Mouse (Mus musculus) right cerebral cortex, postnatal 36 days (tissue): ENCODE measurements at regions not wholly inside any gene's neighbourhood (a gene's known extent, or its start where the extent isn't known, plus 50 kb on each side); places are given as distances from the start of the nearest gene placed in this dataset.

Experiments used
- DNase-seq, 2 experiments: peaks; one replicate each; pipeline ENCODE4 v3.0.0; 2022; ENCODE audit warnings: low spot score in 2 of 2, mixed read lengths in 1 of 2

DNA sequence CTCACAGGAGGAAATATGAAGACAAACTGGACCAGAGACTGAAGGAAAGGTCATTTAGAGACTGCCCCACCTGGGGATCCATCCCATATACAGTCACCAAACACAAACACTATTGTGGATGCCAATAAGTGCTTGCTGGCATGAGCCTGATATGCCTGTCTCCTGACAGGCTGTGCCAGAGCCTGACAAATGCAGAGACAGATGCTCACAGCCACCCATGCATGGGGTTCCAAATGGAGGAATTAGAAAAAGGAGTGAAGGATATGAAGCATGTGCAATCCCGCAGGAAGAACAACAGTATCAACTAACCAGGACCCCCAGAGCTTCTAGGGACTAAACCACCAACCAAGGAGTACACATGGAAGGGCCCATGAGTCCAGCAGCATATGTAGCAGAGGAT is 505.9 kb downstream of the Gm6685 start:
- DNase-seq = no peak

DNA sequence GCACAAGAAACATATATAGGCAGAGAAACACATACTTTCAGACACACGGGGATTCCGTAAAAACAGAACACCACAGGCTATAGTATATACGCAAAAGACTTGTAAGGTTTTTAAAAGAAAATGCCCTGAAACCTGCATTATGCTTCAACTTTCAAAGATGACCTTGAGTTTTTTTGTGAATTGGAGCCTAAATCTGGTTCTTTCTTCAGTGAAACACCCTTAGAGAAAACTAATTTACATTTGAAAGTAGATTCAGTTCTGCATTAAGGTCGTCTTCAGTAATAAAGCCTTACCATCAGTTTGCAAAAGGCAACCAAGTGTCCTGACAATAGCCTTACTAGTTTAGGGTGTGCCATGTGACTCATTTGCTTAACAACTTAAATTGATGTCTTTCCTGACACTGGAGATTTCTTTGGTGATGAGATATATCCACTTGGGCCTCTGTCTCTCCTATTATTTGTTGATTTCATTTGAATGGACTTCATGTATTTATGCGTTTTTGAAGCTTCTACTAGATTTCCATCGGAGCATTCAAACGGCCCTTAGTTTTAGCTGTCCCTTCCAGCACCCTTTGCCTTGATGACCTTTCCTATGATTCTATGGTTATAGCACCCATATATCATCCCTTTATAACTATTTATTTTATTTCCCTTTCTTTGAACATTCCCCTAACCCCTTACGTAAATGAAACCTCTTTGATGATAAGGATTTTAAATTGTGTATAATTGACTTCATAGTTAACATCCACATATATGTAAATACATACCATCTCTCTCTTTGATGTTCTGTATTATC is 539.6 kb downstream of the Gm6685 start:
- no peak for DNase-seq

DNA sequence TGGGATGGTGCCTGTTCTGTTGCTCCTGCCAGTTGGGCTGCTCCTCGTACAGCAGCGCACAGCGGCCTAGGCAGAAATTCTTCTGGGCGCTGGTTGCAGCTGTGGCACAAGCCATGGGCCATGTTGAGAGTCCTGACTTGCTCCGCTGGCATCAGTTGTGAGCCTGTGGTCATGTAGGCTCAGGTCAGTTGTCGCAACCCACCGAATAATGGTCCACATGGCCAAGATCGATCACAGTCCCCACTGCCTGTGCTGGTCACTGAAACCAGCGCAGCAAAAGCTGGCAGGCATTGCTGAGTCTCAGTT is 585.8 kb downstream of the Gm6685 start:
- DNase-seq = no peak

DNA sequence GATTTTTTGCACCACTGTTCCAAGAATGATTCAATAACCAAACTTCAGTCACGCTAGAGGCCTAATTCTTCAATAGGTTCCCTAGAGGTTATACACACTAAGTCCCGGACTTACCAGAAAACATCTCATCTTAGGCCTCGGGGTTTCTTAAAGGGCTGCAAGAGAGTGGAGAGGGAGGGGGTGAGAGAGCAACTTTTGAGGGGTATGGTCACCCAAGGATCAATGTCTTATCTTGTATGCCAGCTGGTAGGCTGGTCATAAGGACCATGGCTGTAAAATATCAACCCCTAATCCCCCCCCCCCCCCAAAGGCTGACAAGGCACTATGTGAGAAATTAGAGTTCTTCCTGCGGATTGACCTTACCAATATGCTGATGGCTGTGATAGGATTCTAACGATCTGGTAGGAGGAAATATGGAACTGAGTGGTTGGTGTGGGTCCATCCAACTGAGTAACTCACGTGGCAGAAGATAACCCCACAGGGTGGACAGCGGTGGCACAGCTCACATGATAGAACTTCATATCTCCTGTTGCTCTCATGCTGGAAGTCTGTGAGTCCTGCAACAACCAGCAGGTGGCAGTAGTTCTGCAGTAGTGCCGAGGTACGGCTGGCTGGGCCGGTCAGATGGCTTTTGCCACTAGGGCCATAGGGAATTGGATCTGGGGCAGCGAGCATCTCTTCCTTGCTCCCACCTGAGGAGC is 586.3 kb downstream of the Gm6685 start:
- DNase-seq = peak; percentile 1 to 2

DNA sequence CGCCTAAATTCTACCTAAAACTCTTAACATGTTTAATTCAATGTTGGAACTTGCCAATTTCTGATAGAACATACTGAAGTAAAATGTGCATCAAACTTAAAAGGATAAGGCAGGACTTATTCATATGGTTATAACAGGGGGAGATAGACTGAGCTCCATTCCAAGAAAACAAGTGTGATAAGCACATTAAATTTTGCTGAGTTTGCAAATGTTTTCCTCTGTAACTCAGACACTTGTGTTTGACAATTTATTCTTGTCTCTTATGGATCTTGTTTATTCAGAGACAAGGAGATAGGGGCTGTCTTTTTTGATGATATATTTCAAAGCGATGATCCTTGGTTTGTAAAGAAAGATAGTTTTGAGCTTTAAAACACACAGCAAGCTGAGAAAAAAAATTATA is 613.6 kb downstream of the Gm6685 start:
- no peak for DNase-seq

DNA sequence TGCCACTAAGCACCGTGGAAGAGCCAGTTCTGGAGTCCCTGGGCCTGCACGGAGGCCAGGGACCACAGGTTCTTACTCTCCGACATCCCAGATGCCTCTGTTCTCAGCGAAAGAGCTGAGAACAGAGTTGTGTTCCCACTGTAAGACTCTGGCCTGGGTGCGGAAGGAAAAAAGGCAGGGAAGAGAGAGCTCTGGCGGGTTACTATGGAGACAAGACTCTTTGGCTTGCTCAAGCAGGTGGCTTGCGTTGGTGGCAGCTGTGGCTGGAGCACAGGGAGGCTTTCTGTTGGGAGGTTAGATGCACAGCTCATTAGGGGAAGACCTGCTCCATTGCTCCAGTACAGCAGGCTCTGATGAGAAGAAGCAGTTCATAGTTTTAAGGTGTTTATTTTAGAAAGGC is 618.3 kb downstream of the Gm6685 start:
- DNase-seq = peak in 1 of 2 experiments; percentile 4

DNA sequence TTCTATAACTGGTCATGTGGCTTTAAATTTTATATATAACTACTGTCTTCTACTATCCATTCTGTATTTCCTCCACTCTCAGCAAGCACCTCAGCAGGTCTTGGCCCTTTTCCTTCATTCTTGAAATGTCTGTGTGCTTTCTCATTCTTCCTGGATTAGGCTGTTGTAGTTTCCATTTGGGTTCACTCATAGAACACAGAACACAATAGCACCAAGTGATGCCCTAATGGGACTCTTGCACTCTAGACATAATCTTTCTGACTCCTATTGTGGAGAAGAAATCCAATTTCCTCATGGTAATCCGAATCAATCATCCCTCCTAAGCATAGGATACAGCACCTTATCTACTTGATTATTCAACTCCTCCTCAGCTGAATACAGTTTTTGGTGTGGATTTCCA is 667.2 kb downstream of the Gm6685 start:
- no peak for DNase-seq
